Mouse (Mus musculus): ENCODE data around the gene Gbp10. TPM values are rescaled to one million over a fixed set of nuclear protein-coding genes. Genes with fewer than 3 reads are reported as not detected.
"Not testable (repeated sequence)": the region's sequence is repeated elsewhere in the genome, so short reads cannot be mapped to it uniquely, and the experiment has no call there.

The Gbp10 gene
- 1 to 10 TPM; 1.3 to 2.4 (median 1.8) TPM for total RNA-seq (2022)

DNA sequence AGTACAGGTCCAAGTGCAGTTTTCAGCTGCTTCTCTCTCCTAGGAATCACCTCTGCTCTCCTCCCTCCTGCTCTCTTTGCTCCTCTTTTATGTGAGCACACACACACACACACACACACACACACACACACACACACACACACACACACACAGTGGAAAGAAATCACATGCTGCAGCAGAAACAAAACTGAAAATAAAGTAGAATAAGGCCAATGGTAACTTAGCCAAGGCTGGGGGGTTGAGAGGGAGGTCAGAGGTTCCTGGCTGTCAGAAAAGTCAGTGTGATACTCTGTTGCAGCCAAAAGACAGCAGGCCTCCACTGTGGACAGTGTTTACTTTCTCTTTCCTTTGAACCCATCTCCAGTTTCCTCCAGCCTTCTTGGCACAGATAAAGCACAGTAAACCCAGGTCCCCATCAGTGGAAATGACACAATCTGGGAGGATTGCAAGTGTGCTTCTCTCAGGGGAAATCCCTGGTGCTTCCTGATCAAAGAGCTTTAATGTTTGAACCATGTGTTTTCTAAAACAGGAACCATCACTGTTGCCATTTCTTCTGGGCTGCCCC lies at the start of gene Gbp10:
Gene Gbp10, minus strand, starts transcription at position 51 of the 565 bp plus-strand sequence.
- peak in 1 of 2 experiments; percentile 2 for DNase-seq (ENCODE audit: low spot score in 2 of 2)

DNA sequence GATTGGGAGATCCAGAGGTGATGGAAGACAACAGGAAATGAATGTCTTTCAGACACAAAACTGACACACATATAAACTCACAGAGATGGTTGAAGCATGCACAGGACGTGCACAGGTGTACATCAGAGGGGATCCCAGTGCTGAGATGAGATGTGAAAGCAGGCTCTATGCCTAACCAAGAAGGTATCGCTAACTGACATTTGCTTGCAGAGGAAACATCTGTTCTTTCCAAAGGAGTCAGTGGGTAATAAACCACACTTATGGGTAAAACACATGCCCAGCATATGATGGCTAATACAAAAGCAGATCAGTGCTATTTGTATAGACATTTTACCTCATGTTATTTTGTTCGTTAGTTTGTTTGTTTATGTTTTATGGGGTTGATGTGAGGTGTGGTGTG lies 21.3 kb upstream of the Gbp10 start:
- not testable (repeated sequence) for DNase-seq (ENCODE audit: low spot score in 2 of 2)

DNA sequence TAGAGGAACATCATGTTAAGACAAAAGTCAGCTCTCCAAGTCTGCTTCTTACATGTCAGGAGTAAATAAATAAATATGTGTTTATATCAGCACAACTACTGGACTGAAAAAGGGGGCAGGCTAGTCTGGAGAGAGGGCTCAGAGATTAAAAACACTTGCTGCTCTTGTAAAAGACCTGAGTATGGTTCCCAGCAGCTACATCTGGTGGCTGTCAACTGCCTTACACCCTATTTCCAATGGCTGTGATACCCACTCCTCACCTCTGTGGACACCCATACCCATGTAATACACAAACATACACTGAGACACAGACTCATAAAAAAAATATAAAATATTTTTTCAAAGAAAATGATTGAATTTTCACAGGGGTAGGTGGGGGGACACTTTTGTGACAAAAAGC lies 13.2 kb upstream of the Gbp10 start:
- DNase-seq (ENCODE audit: low spot score in 2 of 2), result no peak

DNA sequence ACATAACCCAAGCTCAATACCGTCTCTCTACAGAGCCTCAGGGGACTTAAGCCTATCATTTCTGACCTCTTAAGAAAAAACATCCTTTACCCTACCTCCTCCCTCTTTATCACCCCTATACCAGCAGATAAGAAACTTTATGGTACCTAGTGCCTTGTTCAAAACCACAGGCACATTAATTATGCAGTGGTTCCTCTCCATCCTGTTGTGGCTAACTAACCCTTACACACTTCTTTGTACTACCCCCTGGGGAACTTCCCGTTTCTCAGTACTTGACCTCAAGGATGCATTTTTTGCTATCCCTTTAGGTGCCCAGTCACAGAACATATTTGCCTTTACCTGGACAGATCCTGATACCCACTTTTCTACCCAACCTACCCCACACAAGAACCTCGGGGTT lies 5.4 kb upstream of the Gbp10 start:
- DNase-seq (ENCODE audit: low spot score in 2 of 2), result not testable (repeated sequence)

DNA sequence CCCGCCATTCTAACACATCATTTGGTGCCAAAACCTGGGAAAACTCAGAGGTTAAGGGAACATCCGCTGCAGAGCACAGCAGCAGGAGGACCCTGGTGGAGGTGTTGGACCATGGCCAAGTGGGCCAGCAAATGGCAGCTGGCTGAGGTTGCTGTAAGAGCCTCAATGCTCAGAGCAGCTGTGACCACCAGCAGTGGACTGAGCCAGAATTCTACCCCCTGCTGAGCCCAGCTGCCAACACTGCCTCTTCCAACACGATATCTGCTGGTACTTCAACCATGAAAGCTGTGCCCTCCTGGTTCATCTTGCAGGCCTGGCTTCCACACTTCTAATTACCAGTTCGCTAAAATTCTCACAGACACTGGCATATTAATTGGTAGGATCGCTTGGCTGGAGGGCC lies 1.6 kb upstream of the Gbp10 start:
- DNase-seq (ENCODE audit: low spot score in 2 of 2), result not testable (repeated sequence)

DNA sequence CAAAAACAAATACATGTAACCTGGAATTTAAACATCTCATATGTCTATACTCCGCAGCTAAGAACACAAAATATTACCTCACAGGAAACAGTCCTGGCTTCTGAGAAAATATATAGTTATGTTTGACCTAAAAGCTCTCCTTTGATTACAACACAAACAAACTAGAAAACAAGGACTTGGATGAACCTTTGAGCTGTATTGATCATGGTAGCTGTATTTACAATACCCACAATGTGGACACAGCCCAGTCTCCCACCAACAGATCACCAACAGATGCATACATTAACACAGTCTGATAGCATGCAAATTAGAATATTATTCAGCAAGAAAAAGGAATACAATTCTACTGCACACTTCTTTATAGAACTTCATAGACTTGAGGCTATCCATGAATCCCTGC lies 931 bp downstream of the Gbp10 start:
- not testable (repeated sequence) for DNase-seq (ENCODE audit: low spot score in 2 of 2)

DNA sequence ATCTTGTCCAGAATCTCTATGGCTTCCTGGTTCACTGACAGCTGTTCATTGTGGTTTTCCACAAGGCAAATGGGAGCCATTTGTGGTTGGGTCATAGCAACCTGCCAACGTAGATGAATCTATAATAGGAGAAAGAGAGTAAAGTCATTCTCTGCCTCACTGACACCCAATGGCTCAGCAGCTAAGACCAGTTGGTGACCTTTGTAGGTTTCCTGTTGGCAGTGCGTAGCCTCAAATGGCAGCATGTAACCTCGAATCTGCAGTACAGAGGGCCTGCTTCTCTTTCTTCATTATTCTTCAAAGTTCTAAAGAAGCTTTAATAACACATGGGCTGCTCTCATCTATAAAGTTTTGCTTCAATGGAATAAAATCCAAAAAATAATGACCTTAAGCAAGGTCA lies 3.3 kb downstream of the Gbp10 start:
- not testable (repeated sequence) for DNase-seq (ENCODE audit: low spot score in 2 of 2)

DNA sequence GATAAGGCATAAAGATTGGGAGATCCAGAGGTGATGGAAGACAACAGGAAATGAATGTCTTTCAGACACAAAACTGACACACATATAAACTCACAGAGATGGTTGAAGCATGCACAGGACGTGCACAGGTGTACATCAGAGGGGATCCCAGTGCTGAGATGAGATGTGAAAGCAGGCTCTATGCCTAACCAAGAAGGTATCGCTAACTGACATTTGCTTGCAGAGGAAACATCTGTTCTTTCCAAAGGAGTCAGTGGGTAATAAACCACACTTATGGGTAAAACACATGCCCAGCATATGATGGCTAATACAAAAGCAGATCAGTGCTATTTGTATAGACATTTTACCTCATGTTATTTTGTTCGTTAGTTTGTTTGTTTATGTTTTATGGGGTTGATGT lies 30.4 kb downstream of the Gbp10 start:
- not testable (repeated sequence) for DNase-seq (ENCODE audit: low spot score in 2 of 2)

DNA sequence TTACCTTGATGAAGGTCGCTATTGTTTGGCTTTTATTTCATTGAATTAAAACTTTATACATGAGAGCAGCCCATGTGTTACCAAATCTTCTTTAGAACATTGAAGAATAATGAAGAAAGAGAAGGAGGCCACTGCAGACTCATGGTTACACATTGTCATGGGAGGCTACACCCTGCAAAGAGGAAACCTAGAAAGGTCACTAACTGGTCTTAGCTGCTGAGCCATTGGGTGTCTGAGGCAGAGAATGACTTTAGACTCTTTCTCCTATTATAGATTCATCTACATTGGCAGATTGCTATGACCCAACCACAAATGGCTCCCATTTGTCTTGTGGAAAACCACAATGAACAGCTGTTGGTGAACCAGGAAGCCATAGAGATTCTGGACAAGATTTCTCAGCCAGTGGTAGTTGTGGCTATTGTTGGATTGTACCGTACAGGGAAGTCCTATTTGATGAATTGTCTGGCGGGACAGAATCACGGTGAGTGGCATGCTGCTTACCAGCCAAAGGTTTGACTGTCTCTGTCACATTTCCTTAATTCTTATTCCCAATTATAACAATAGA lies 38.5 kb downstream of the Gbp10 start:
- DNase-seq (ENCODE audit: low spot score in 2 of 2), result not testable (repeated sequence)

DNA sequence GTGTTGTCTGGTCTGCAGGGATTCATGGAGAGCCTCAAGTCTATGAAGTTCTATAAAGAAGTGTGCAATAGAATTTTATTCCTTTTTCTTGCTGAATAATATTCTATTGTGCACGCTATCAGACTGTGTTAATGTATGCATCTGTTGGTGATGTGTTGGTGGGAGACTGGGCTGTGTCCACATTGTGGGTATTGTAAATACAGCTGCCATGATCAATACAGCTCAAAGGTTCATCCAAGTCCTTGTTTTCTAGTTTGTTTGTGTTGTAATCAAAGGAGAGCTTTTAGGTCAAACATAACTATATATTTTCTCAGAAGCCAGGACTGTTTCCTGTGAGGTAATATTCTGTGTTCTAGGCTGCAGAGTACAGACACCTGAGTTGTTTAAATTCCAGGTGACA lies 40.2 kb downstream of the Gbp10 start:
- not testable (repeated sequence) for DNase-seq (ENCODE audit: low spot score in 2 of 2)

DNA sequence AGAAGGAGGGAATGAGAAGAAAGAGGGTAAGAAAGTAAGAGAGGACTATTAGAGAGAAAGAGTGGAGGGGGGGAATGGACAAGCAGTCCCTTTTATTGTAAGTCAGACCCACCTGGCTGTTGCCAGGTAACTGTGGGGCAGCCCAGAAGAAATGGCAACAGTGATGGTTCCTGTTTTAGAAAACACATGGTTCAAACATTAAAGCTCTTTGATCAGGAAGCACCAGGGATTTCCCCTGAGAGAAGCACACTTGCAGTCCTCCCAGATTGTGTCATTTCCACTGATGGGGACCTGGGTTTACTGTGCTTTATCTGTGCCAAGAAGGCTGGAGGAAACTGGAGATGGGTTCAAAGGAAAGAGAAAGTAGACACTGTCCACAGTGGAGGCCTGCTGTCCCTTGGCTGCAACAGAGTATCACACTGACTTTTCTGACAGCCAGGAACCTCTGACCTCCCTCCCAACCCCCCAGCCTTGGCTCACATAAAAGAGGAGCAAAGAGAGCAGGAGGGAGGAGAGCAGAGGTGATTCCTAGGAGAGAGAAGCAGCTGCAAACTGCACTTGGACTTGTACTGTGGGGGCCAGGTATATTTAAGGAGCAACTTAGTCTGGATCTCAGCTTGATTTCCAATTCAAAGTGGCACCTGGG lies 41.3 kb downstream of the Gbp10 start:
- DNase-seq (ENCODE audit: low spot score in 2 of 2), result peak in 1 of 2 experiments; percentile 15

DNA sequence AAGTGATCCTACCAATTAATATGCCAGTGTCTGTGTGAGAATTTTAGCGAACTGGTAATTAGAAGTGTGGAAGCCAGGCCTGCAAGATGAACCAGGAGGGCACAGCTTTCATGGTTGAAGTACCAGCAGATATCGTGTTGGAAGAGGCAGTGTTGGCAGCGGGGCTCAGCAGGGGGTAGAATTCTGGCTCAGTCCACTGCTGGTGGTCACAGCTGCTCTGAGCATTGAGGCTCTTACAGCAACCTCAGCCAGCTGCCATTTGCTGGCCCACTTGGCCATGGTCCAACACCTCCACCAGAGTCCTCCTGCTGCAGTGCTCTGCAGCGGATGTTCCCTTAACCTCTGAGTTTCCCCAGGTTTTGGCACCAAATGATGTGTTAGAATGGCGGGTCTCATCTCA lies 43.0 kb downstream of the Gbp10 start:
- not testable (repeated sequence) for DNase-seq (ENCODE audit: low spot score in 2 of 2)

DNA sequence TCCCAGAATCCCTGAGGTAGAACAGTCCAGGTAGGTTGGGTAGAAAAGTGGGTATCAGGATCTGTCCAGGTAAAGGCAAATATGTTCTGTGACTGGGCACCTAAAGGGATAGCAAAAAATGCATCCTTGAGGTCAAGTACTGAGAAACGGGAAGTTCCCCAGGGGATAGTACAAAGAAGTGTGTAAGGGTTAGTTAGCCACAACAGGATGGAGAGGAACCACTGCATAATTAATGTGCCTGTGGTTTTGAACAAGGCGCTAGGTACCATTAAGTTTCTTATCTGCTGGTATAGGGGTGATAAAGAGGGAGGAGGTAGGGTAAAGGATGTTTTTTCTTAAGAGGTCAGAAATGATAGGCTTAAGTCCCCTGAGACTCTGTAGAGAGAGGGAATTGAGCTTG lies 46.8 kb downstream of the Gbp10 start:
- not testable (repeated sequence) for DNase-seq (ENCODE audit: low spot score in 2 of 2)

DNA sequence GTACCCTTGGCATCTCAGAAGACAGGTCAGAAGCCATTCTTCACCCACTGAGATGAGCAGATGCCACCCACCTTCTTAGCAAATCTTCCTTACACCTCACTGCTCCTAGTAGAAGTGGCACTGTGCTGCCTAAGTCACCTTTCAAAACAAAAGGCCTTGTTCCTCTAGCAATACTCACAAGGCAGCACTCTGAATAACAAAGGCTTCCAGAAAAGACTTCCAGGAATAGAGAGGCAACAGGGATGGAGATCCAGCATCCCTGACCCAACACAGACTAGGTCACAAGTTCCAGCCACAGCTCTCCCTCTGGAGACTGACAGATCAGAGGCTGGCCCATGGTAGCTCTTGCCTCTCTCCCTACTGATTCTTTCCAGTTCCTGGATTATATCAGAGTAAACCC lies 57.9 kb downstream of the Gbp10 start:
- DNase-seq (ENCODE audit: low spot score in 2 of 2), result no peak

Other genes with a start within 250 kb of the Gbp10 start
- 1 to 10 TPM; 1.3 to 3.4 (median 1.5) TPM for gene Gbp9, start 100.0 kb downstream of the Gbp10 start, total RNA-seq (2022)
- under 1 TPM in 1 of 4 experiments, not detected in 3; 0.24 TPM for gene Gbp8, start 100.0 kb downstream of the Gbp10 start, total RNA-seq (2022)
- gene Gbp4, start 99.9 kb downstream of the Gbp10 start, total RNA-seq (2022), result 1 to 10 TPM; 1.4 to 1.8 (median 1.6) TPM
- gene Gm43302, start 54.2 kb upstream of the Gbp10 start, total RNA-seq (2022), result 1 to 10 TPM in 1 of 4 experiments, under 1 TPM in 1, not detected in 2; 0.64 to 1.3 TPM
- gene Gbp6, start 54.2 kb upstream of the Gbp10 start, total RNA-seq (2022), result 1 to 10 TPM; 4.6 to 7.9 (median 5.8) TPM
- 1 to 10 TPM in 2 of 4 experiments, under 1 TPM in 2; 0.91 to 1.7 (median 1.3) TPM for gene Lrrc8b, start 176.2 kb upstream of the Gbp10 start, total RNA-seq (2022)

All from gastrocnemius, adult 8-10 months (tissue).